Mouse (Mus musculus) cerebellum, adult 8-10 months (tissue): ENCODE data around the gene Adss.
"Not testable (repeated sequence)": the region's sequence is repeated elsewhere in the genome, so short reads cannot be mapped to it uniquely, and the experiment has no call there.

Experiments used
- DNase-seq: peaks from one replicate; pipeline ENCODE4 v3.0.0; 2022

The Adss gene

GRCm38 (mm10) chr1:177796193-177796939, at the start of gene Adss:
Gene Adss (minus strand): TSS chr1:177796511.
- peak; percentile 99 for DNase-seq

GRCm38 (mm10) chr1:177845812-177846211, 49.5 kb upstream of the Adss start:
- not testable (repeated sequence) for DNase-seq

DNA sequence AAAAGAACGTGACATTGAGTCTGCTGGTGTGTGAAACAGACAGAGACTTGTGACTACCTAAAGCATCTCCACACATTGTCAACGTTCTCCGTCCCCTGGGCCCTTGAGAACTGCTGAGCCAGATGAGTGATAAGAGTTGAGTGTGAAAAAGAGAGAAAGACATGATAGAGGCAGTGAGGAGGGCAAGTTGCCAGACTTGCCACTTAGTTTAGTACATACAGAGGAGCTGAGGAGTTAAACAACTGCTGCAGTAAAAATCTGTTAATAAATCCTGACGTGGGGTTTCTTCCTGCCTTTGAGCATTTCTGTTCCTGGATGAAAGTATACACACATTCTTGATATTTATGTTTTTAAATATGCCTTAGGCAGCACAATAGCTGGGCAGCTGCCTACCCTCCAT, 31.5 kb upstream of the Adss start:
- DNase-seq: not testable (repeated sequence)

GRCm38 (mm10) chr1:177806772-177807171, 10.5 kb upstream of the Adss start:
- not testable (repeated sequence) for DNase-seq

- no peak for DNase-seq
Observed at GRCm38 (mm10) chr1:177803511-177803910, 7.2 kb upstream of the Adss start.

GRCm38 (mm10) chr1:177797151-177797755, 942 bp upstream of the Adss start:
- peak; percentile 16 for DNase-seq

GRCm38 (mm10) chr1:177795421-177796192, 704 bp downstream of the Adss start:
- DNase-seq: no peak

DNA sequence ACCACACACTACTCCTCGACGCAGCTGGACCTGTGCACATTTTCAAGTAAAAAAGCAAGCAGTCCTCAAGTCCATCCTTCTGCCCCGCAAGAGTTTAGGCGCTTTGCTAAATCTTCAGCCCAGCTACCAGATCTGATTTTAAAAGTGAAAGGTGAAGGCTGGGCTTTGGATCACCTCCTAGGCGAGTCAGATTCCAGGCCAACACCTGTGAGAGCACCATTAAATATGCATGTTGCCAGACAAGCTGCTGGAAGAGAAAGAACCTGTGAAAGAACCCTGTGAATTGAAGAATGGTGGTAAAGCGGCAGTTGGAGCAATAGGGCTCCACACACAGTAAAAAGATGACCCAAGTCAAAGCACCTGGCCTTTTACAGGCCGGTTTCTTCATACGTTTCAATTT, 1.4 kb downstream of the Adss start:
- DNase-seq: peak; percentile 13

- DNase-seq: no peak
Observed at GRCm38 (mm10) chr1:177792835-177793234, 3.5 kb downstream of the Adss start.

DNA sequence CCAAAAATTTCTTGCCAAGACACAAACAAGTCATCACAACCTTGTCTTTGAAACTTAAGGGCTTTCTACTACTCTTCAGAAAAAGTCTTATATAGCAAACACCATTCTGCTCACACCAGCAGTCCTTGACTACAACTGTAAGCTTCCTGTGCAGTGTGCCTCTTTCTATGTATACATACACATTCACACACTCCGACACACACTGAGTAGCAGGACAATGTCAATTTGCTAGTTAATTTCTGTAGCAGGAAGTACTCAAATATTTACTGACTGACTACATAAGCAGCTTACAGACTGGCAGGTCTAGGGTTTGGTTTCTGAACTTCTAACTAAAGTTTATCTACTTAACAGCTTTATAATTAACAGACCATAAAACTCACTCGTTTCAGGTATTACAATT, 18.9 kb downstream of the Adss start:
- DNase-seq: no peak

DNA sequence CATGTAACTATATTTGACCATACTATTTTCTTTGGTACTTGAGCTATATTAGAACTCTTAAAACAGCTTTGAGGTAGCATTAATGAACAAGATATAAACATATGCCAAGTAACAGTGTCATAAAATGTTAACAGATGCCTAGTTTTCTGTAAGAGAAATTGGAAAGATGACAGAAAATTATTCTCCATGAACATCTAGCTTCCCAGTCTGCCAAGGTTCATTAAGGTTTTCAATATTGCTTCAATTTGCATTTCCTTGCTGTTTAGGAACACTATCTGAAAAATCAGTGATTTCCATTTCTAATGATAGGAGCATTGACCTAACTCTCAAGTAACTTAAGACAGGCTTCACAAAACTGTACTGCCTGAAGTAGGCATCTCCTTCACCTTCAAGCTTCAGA, 27.4 kb downstream of the Adss start:
- no peak for DNase-seq

GRCm38 (mm10) chr1:177757249-177757648, 39.1 kb downstream of the Adss start:
- DNase-seq: no peak

DNA sequence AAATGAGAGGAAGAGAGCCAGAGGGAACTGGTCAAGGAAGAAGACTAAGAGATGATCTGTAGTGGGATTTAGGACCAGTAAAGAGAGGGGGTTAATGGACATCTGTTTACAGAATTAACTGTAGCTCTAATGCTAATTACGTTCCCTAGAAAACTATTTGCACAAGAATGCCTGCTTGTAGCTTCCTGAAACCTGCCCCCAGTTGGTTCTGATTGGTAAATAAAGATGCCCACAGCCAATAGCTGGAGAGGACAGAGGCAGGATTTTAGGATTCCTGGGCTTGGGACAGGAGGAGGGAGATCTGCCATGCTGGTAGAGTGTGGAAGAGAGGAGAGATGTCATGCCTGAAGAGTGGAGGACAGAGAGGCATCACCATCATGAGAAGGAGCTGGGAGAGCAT, 42.8 kb downstream of the Adss start:
- DNase-seq: no peak

DNA sequence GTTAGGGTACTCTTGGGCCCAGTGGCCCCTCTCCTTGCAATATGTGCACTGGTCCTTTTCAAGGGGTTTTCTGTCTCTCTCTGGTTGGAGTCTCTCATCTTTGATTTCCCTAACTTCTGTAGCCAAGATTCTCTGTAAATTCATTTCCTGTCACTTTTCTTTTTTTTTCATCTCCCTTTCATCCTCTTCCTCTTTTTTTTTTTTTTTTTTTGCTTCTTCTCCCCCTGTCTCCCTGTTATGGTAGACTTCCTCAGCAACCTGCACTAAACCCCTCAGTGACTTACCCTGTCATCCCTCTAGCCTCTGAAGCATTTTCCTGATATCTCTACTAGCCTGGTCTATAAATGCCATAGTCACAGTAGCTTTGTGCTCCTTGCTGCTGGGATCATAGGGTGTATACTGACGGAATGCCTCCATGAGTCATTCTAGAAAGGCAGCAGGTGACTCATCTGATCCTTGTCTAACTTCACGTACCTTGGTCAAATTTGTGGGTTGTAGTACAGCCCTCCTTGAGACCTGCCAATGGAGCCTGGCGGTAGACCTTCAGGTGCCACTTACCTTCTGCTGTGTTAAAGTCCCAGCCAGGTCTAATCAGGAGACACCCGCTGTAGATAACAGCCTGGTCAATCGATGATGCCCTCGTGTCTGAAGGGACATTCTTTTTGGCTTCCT, 48.3 kb downstream of the Adss start:
- no peak for DNase-seq

GRCm38 (mm10) chr1:177744521-177745325, 51.6 kb downstream of the Adss start:
- DNase-seq: no peak

DNA sequence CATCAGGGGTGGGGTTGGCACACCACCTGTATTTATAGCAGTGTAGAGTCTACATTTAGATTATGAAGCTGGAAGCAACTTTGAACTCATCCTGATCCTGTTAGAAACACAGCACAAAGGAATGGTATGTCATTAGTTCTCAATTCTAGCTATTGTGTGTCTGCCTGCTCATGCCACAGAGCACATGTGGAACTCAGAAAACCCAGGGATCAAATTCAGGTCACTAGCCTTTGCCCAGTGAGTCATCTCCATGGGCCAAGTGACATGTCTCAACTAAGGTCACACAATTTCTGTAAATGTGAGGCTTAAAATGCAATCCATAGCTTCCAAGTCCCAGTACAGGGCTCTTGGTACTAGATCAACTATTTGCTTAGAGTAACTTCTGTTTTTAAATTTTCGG, 54.2 kb downstream of the Adss start:
- no peak for DNase-seq

- DNase-seq: no peak
Observed at GRCm38 (mm10) chr1:177740707-177741106, 55.6 kb downstream of the Adss start.

GRCm38 (mm10) chr1:177737505-177738105, 58.7 kb downstream of the Adss start:
- no peak for DNase-seq

DNA sequence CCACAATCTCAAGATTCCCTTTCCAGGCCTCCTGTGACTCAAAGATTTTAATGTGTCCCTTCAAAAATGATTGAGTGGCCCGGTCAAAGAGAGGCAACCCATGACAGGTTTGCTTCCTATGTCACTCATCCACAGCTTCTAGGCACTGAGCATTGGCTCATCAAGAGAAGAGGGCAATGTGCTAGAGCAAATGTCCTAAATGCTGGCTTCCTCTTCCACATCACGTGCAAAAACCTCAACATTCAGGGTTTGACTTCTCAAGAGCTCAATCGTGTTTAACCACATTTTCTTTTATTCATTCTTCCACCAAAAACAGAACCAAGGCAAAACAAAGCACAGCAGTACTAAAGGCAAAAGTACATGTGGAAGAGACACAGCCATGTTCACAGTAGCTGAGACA, 64.3 kb downstream of the Adss start:
- DNase-seq: no peak

GRCm38 (mm10) chr1:177729043-177730024, 67.0 kb downstream of the Adss start, which contains the start of gene 1700016C15Rik:
Gene 1700016C15Rik (plus strand): TSS chr1:177729814.
- no peak for DNase-seq
